Mouse (Mus musculus): ENCODE results near the gene Creg1.

DNA sequence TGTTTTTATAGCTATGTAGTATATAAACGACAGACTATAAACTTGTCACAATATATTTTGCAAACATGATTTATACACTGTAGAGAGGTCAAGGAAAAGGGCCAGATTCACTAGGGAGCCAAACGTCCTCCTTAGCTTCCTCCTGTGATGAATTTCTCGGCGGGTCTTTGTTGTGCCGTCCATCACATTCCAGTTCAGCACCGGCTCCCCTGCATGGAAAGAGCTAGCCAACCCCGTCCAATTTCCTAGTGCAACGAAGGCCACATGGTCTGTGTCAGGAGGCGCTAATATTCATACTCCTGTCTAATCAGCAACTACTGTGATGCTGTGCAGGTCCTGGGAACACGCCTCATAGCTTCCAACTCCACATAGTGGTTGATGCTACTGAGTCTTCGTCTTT, 15.5 kb upstream of the Creg1 start:
- TF ChIP-seq CTCF (IDR thresholded peaks at IDR 0.05; ENCODE audit: extremely low read depth, insufficient read depth, insufficient read length, insufficient replicate concordance) (no peak), POLR2A (IDR thresholded peaks at IDR 0.05; ENCODE audit: low read depth, low read length) (no peak)

All from spleen, adult 2 months (tissue).